18 mouse cellular contexts compared by ENCODE assay signal in genomic region chr15:100301556-100301955, GRCm38 (mm10). TPM values are rescaled to one million over a fixed set of nuclear protein-coding genes. Genes with fewer than 3 reads are reported as not detected.
A peak's percentile ranks its signal among the peaks of the same experiment; 100 is the strongest.
DNase-seq lines count a peak whose midpoint lies in the region; TF ChIP-seq lines count a peak whose summit lies in the region.
"Had no signal": no experiment of that assay in that cellular context is flagged by ENCODE, and none has a peak within 500 bp of the region (broad histone marks: within the 10 kb centered on the region; RNA-seq: fewer than 3 reads in every experiment).

No protein-coding gene starts in this region.

- TF ChIP-seq POLR2A in kidney, adult 2 months (IDR thresholded peaks at IDR 0.05; ENCODE audit: low read depth, low read length): no peak
- TF ChIP-seq POLR2A in olfactory bulb, adult 2 months (IDR thresholded peaks at IDR 0.05; ENCODE audit: insufficient read depth, low read depth, low read length): no peak

- TF ChIP-seq CTCF in kidney, adult 2 months (conservative IDR thresholded peaks at IDR 0.05; ENCODE audit: insufficient read depth, insufficient read length, low read depth, low read length): no peak
- TF ChIP-seq CTCF in olfactory bulb, adult 2 months (IDR thresholded peaks at IDR 0.05; ENCODE audit: insufficient read depth, low read depth, low read length): no peak

- no peaks in the 10 kb centered on the region for H3K36me3 ChIP-seq in kidney, adult 2 months (ENCODE audit: control insufficient read depth, insufficient read depth, low read length)
- H3K36me3 ChIP-seq: embryonic facial prominence, embryonic 12.5 days; liver, embryonic 12.5 days had no signal

- WGBS in kidney, adult 2 months: 74% methylated on average over 15 of the region's 15 CpGs
- 50% methylated on average over 15 of the region's 15 CpGs for WGBS in olfactory bulb, adult 2 months

- peaks cover 2% of the 10 kb centered on the region; the same call in 1 of the 2 replicates for H3K4me1 ChIP-seq in kidney, adult 2 months (ENCODE audit: control insufficient read depth, insufficient read depth, low read length)
- peaks cover 13% of the 10 kb centered on the region for H3K4me1 ChIP-seq in olfactory bulb, adult 2 months (ENCODE audit: control insufficient read depth, insufficient read depth, low read length)
- H3K4me1 ChIP-seq: embryonic facial prominence, embryonic 12.5 days had no signal

- no peak overlapping the region for H3K4me3 ChIP-seq in kidney, adult 2 months (ENCODE audit: insufficient read depth, low read depth, low read length)
- peak overlapping the region; percentile 17; the same call in 1 of the 2 replicates for H3K4me3 ChIP-seq in olfactory bulb, adult 2 months (ENCODE audit: insufficient read depth, low read depth, low read length)
- H3K4me3 ChIP-seq: embryonic facial prominence, embryonic 12.5 days; liver, embryonic 12.5 days had no signal

- H3K27ac ChIP-seq in kidney, adult 2 months (ENCODE audit: insufficient read depth, low read depth, low read length): no peak overlapping the region
- no peak overlapping the region for H3K27ac ChIP-seq in olfactory bulb, adult 2 months (ENCODE audit: insufficient read depth, low read depth, low read length)
- H3K27ac ChIP-seq: embryonic facial prominence, embryonic 12.5 days; liver, embryonic 12.5 days had no signal

- peak; percentile 71 for DNase-seq in kidney, adult 2 months
- DNase-seq in kidney, postnatal 10 days: no peak
- peak; percentile 35 for DNase-seq in ovary, postnatal 36 days (ENCODE audit: low spot score)
- no peak for DNase-seq in ovary, postnatal 14 days (ENCODE audit: low spot score)
- DNase-seq in R1 (ENCODE audit: low read depth, low spot score): peak; percentile 37
- no peak for DNase-seq in spleen, adult 12 weeks (ENCODE audit: low spot score)
- DNase-seq: cerebellum, postnatal 36 days; gastrocnemius, postnatal 14 days; heart, postnatal 14 days; left cerebral cortex, postnatal 4 days; thymus, postnatal 14 days had no signal

- H3K27me3 ChIP-seq in kidney, adult 2 months (replicated peaks; ENCODE audit: control insufficient read depth, insufficient read depth, low read length): no peaks in the 10 kb centered on the region
- H3K27me3 ChIP-seq: embryonic facial prominence, embryonic 12.5 days; liver, embryonic 12.5 days had no signal

RNA-seq across cellular contexts. Expression of gene Mettl7a1, which starts 2.4 kb away (rescaled TPM):
- polyA plus RNA-seq in kidney, adult 2 months (2012; rRNA removed): 370 and 430 TPM in 2 replicates
- polyA plus RNA-seq in olfactory bulb, adult 2 months (2012; ENCODE audit: insufficient read depth, insufficient read length, low replicate concordance, missing spikeins): not detected in 2 replicates

RNA-seq across cellular contexts. Expression of gene Tmprss12, which starts 20.9 kb away (rescaled TPM):
- polyA plus RNA-seq in kidney, adult 2 months (2012; rRNA removed): 0.14 TPM in 1 of 2 replicates, not detected in the other
- not detected in 2 replicates for polyA plus RNA-seq in olfactory bulb, adult 2 months (2012; ENCODE audit: insufficient read depth, insufficient read length, low replicate concordance, missing spikeins)
- polyA plus RNA-seq: embryonic facial prominence, embryonic 12.5 days; hindbrain, embryonic 16.5 days; kidney, embryonic 16.5 days; liver, embryonic 12.5 days; lung, embryonic 16.5 days; neural tube, embryonic 14.5 days had no signal

RNA-seq across cellular contexts. Expression of gene Mettl7a3, which starts 33.2 kb away (rescaled TPM):
- polyA plus RNA-seq in kidney, adult 2 months (2012; rRNA removed): 0.11 and 0.15 TPM in 2 replicates
- polyA plus RNA-seq in olfactory bulb, adult 2 months (2012; ENCODE audit: insufficient read depth, insufficient read length, low replicate concordance, missing spikeins): not detected in 2 replicates
- polyA plus RNA-seq: liver, embryonic 12.5 days; lung, embryonic 16.5 days had no signal

RNA-seq across cellular contexts. Expression of gene Methig1, which starts 51.4 kb away (rescaled TPM):
- 16.5 and 16.6 TPM in 2 replicates for polyA plus RNA-seq in kidney, adult 2 months (2012; rRNA removed)
- not detected in 2 replicates for polyA plus RNA-seq in olfactory bulb, adult 2 months (2012; ENCODE audit: insufficient read depth, insufficient read length, low replicate concordance, missing spikeins)
- polyA plus RNA-seq: hindbrain, embryonic 16.5 days; liver, embryonic 12.5 days had no signal

RNA-seq across cellular contexts. Expression of gene Mettl7a2, which starts 51.4 kb away (rescaled TPM):
- 74.0 and 96.6 TPM in 2 replicates for polyA plus RNA-seq in kidney, adult 2 months (2012; rRNA removed)
- not detected in 2 replicates for polyA plus RNA-seq in olfactory bulb, adult 2 months (2012; ENCODE audit: insufficient read depth, insufficient read length, low replicate concordance, missing spikeins)
- polyA plus RNA-seq: embryonic facial prominence, embryonic 12.5 days; hindbrain, embryonic 16.5 days; liver, embryonic 12.5 days; lung, embryonic 16.5 days; neural tube, embryonic 14.5 days had no signal

Comparison
In these comparisons a context has a peak if more than half of its experiments do, and no peak if none do; other contexts are left out.
1. DNase-seq: peak in kidney, adult 2 months (single experiment), ovary, postnatal 36 days (single experiment) and R1 (single experiment); none in kidney, postnatal 10 days (single experiment), ovary, postnatal 14 days (single experiment) and spleen, adult 12 weeks (single experiment).
2. RNA of gene Mettl7a1, which starts 2.4 kb away (polyA plus RNA-seq): 370 to 430 TPM in kidney, adult 2 months; not detected in olfactory bulb, adult 2 months; every median in the first group is over 100 times any median in the second.